Mouse (Mus musculus) kidney, adult 2 months (tissue): Measurements from ENCODE around the gene Pcyox1.

Experiments used
- CTCF ChIP-seq: fragments of 200-500 bp; conservative IDR thresholded peaks from 2 replicates; pipeline ENCODE4 v1.5.1; 2011; ENCODE audit warnings: low read depth, mild to moderate bottlenecking, control low read depth, low read length, moderate library complexity, mixed read lengths; ENCODE audit not compliant: insufficient read depth, insufficient read length
- POLR2A ChIP-seq: fragments of 200-500 bp; IDR thresholded peaks from one replicate; pipeline ENCODE4 v1.6.1; 2011; ENCODE audit warnings: low read depth, low read length, control low read depth

DNA sequence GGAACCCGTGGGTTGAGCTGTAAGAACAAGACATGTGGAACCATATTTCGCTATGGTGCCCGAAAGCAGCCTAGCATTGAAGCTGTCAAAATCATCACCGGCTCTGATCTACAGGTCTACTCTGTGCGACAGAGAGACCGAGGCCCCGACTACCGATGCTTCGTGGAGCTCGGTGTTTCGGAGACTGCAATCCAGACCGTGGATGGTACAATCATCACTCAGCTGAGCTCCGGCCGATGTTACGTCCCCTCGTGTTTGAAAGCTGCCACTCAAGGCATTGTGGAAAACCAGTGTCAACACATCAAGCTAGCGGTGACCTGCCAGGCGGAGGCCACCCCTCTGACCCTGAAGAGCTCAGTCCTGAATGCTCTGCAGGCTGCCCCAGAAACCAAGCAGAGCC lies 48.6 kb upstream of the Pcyox1 start:
- no peak for TF ChIP-seq CTCF
- no peak for TF ChIP-seq POLR2A
